Mouse (Mus musculus) inflammation-experienced regulatory T-cells (primary cell): Measurements from ENCODE around the gene Grk5. TPM values are rescaled to one million over a fixed set of nuclear protein-coding genes. Genes with fewer than 3 reads are reported as not detected.

ENCODE experiments used
- polyA plus RNA-seq, 2 experiments: library from polyadenylated mRNA; unstranded; fragments of 100-300 nt; shearing (Covaris generic); gene quantifications; one replicate each; pipeline ENCODE4 v1.2.1; 2017

Gene Grk5
- polyA plus RNA-seq = 1 to 10 TPM; 3.0 to 3.3 TPM

DNA sequence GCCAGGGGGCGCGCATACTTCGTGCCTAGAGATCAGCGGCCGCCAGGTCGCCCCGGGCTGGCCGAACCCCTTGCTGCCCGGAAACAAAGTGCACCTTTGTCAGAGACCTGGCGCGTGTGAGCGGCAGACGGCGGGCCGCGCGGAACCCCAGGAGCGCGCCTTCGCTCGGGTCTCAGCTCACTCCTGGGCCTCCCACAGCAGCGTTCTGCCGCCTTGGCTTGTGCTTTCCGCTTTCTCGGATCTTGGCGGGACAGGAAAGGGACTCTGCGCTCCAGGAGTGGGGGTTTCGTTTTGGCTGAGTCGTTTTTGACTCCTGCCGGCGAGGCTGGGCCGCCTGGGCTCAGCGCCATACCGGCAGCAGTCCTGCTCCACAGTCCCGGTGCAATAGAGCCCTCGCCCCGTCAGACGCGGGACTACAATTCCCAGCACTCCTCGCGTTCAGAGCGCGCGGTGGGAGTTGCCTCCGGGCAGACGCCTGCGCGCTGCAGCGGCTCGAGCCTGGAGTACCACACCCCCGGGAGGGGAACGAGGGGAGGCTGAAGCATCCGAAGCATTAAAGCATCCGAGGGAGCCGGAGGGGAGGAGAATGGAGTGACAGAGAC is at the start of gene Grk5:
Gene Grk5 (plus strand): TSS at position 36 of the 602 bp plus-strand sequence.

GRCm38 (mm10) chr19:60860868-60861700 is 28.5 kb upstream of the Grk5 start, which contains the start of gene Sfxn4:
Gene Sfxn4, minus strand, starts transcription at chr19:60861479.

GRCm38 (mm10) chr19:60874064-60874694 is 15.4 kb upstream of the Grk5 start, which contains the start of gene Prdx3:
Gene Prdx3, minus strand, starts transcription at chr19:60874556.

DNA sequence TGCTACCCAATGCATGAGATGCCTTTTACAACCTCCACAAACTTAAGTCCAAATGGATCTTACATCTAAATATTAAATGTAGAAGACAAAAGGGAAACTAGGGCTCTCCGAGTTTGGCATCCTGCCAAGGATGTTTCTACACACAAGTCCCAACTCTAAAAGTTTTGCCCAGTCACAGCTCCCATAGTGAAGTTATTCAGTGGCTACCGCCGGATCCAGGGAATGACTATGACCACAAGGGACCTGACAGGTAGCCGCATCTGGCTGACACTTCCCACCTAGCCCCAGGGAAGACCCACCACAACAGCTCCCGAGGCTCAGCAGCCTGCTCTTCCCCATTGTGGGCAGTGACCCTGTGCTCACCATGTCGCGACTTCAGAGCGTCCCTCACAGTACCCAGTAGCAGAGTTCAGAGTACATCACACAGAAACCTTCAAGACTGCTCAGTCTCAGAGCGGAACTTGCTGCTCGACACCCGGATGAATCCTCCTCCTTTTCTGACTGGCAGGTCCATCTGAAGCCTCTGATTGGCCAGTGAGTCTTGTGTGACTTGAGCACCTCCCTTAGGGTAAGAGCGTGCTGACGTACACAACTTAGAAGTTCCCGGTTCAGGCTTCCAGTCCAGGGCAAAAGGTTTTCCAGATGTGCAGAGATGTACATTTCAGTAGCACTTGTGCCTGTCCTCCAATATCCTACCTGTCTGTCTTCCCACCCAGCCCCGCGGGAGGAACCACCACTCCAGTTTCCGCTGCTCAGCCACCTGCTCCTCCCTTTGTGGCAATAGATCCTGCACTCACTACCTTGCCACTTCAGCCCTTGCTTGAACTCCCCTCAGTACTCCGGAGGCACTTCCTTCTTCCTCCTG is 251.0 kb downstream of the Grk5 start, which contains the start of gene Zfp950:
Gene Zfp950 (minus strand): TSS at position 499 of the 865 bp plus-strand sequence.

Other genes starting within 250 kb of the Grk5 start
- 10 to 100 TPM in 1 of 2 experiments, 1 to 10 TPM in 1; 5.4 to 15.4 TPM for gene Nanos1, start 133.8 kb upstream of the Grk5 start, polyA plus RNA-seq
- gene Eif3a, start 99.1 kb upstream of the Grk5 start, polyA plus RNA-seq = 100 to 1,000 TPM in 1 of 2 experiments, 10 to 100 TPM in 1; 99.7 to 108 TPM
- 10 to 100 TPM; 44.6 to 44.7 TPM for gene Fam45a, start 78.2 kb upstream of the Grk5 start, polyA plus RNA-seq
- gene Sfxn4, start 28.3 kb upstream of the Grk5 start, polyA plus RNA-seq = 1 to 10 TPM; 5.4 to 6.0 TPM
- 10 to 100 TPM; 93.5 to 94.3 TPM for gene Prdx3, start 15.2 kb upstream of the Grk5 start, polyA plus RNA-seq